Mouse (Mus musculus): ENCODE data around the gene Elf1. TPM values are rescaled to one million over a fixed set of nuclear protein-coding genes. Genes with fewer than 3 reads are reported as not detected.

Elf1 gene
- polyA plus RNA-seq, 1 experiment from 2014 or later, result 10.1 TPM

GRCm38 (mm10) chr14:79499326-79499725 is 18.3 kb downstream of the Elf1 start:
- Histone ChIP-seq H3K4me1 (ENCODE audit: control insufficient read depth, insufficient read depth, low read length) (no peaks in the 10 kb centered on the region), H3K4me2 (ENCODE audit: low read depth, low read length) (no peak overlapping the region), H3K27me3 (ENCODE audit: control insufficient read depth, insufficient read depth, low read length) (no peaks in the 10 kb centered on the region), H3K9me3 (replicated peaks; ENCODE audit: control insufficient read depth, low read length) (no peaks in the 10 kb centered on the region), H3K27ac (replicated peaks; ENCODE audit: low read depth, low read length) (no peak overlapping the region), H3K36me3 (replicated peaks; ENCODE audit: control insufficient read depth, insufficient read depth, low read depth, low read length) (no peaks in the 10 kb centered on the region), H3K4me3 (ENCODE audit: low read depth, low read length) (no peak overlapping the region), H3K9ac (replicated peaks; ENCODE audit: low read length) (no peak overlapping the region)
- WGBS, result 78% methylated on average over 9 of the region's 9 CpGs
- ATAC-seq (replicated peaks; ENCODE audit: insufficient number of reproducible peaks, low FRiP score, low TSS enrichment, low read depth), result no peak
- DNase-seq (ENCODE audit: low spot score), result no peak

DNA sequence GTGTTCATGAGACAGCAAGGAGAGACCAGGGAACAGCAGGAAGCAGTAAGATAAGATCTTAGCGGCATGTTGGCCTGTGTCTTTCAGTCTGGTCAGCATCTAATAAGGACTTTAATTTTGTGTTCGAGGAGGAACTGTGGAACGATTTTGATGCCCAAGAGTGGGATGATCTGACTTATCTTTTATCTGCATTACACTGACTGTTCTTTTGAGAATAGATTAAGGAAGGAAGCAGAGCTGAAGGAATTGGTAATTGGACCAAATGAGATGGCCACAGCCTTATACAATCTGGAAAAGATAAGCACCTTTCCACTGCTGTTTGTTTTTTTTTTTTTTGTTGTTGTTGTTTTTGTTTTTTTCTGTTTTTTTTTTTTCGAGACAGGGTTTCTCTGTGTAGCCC is 19.8 kb downstream of the Elf1 start:
- H3K36me3 ChIP-seq (replicated peaks; ENCODE audit: control insufficient read depth, insufficient read depth, low read depth, low read length), result no peaks in the 10 kb centered on the region
- ATAC-seq (replicated peaks; ENCODE audit: insufficient number of reproducible peaks, low FRiP score, low TSS enrichment, low read depth), result no peak
- H3K27ac ChIP-seq (replicated peaks; ENCODE audit: low read depth, low read length), result no peak overlapping the region
- H3K27me3 ChIP-seq (ENCODE audit: control insufficient read depth, insufficient read depth, low read length), result no peaks in the 10 kb centered on the region
- H3K9ac ChIP-seq (replicated peaks; ENCODE audit: low read length), result no peak overlapping the region
- H3K4me1 ChIP-seq (ENCODE audit: control insufficient read depth, insufficient read depth, low read length), result no peaks in the 10 kb centered on the region
- WGBS, result 76% methylated on average over 4 of the region's 4 CpGs
- no peaks in the 10 kb centered on the region for H3K9me3 ChIP-seq (replicated peaks; ENCODE audit: control insufficient read depth, low read length)
- H3K4me2 ChIP-seq (ENCODE audit: low read depth, low read length), result no peak overlapping the region
- H3K4me3 ChIP-seq (ENCODE audit: low read depth, low read length), result no peak overlapping the region
- no peak for DNase-seq (ENCODE audit: low spot score)

- no peak for ATAC-seq (replicated peaks; ENCODE audit: insufficient number of reproducible peaks, low FRiP score, low TSS enrichment, low read depth)
- H3K36me3 ChIP-seq (replicated peaks; ENCODE audit: control insufficient read depth, insufficient read depth, low read depth, low read length), result no peaks in the 10 kb centered on the region
- no peak overlapping the region for H3K4me2 ChIP-seq (ENCODE audit: low read depth, low read length)
- no peak overlapping the region for H3K4me3 ChIP-seq (ENCODE audit: low read depth, low read length)
- H3K27ac ChIP-seq (replicated peaks; ENCODE audit: low read depth, low read length), result no peak overlapping the region
- WGBS, result 78% methylated on average over 5 of the region's 5 CpGs
- no peaks in the 10 kb centered on the region for H3K27me3 ChIP-seq (ENCODE audit: control insufficient read depth, insufficient read depth, low read length)
- no peaks in the 10 kb centered on the region for H3K4me1 ChIP-seq (ENCODE audit: control insufficient read depth, insufficient read depth, low read length)
- no peak overlapping the region for H3K9ac ChIP-seq (replicated peaks; ENCODE audit: low read length)
- no peaks in the 10 kb centered on the region for H3K9me3 ChIP-seq (replicated peaks; ENCODE audit: control insufficient read depth, low read length)
- DNase-seq (ENCODE audit: low spot score), result no peak
Measured at GRCm38 (mm10) chr14:79503371-79504075, 22.5 kb downstream of the Elf1 start.

DNA sequence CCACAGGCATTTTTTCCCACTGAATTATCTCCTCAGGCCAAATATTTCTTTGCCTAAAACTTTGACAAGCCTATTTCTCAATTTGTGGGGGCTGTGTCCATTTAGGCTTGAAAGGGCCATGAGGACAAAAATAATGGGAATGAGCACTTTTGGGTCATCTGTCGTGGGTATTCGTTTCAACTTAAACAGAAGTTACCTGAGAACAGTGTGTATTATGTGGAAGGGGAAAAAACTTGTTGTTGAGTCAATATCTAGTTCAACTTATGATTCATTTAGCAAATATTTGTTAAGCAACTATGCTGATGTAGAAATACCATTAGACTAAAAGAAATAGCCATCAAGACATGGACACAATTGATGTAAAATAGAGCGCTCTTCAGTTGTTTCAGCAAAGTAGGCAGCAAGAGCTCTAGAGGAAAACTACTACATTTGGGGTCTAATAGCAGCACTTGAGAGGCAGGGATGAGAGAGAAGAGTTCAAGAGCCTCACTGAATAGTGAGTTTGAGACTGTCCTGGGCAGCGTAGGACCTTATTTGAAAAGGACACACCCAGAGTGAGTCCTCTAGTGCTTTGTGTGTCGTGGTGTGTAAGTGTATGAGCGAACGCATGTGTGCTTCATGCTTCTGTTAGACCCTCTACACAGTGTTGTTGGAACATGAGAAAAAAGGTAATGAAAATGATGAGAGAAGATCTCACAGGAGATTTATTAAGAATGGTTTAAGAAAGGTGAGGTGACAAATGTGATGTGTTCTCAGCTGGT is 23.4 kb downstream of the Elf1 start:
- Histone ChIP-seq H3K4me1 (ENCODE audit: control insufficient read depth, insufficient read depth, low read length) (no peaks in the 10 kb centered on the region), H3K4me2 (ENCODE audit: low read depth, low read length) (no peak overlapping the region), H3K27me3 (ENCODE audit: control insufficient read depth, insufficient read depth, low read length) (no peaks in the 10 kb centered on the region), H3K9ac (replicated peaks; ENCODE audit: low read length) (no peak overlapping the region), H3K9me3 (replicated peaks; ENCODE audit: control insufficient read depth, low read length) (no peaks in the 10 kb centered on the region), H3K36me3 (replicated peaks; ENCODE audit: control insufficient read depth, insufficient read depth, low read depth, low read length) (no peaks in the 10 kb centered on the region), H3K4me3 (ENCODE audit: low read depth, low read length) (no peak overlapping the region), H3K27ac (replicated peaks; ENCODE audit: low read depth, low read length) (no peak overlapping the region)
- ATAC-seq (replicated peaks; ENCODE audit: insufficient number of reproducible peaks, low FRiP score, low TSS enrichment, low read depth) (no peak), DNase-seq (ENCODE audit: low spot score) (no peak)
- WGBS, result 92% methylated on average over 7 of the region's 7 CpGs

DNA sequence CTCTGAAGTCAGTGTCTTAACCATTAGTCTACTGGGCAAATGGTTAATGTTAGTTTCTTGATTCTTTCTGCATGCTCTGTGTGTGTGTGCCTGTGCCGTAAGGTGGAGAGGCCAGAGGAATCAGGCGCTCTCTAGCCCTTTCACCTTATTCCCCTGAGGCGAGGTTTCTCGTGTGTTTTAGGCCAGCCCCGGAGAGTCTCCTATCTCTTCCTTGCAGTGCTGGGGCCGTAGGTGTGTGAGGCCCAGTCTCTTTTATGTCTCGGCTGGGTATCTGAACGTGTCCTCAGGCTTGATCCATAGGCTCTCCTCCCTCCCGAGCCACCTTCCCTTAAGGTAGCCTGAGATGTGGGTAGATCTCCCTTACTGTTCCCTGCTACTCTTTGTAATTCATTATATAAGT is 25.2 kb downstream of the Elf1 start:
- DNase-seq (ENCODE audit: low spot score), result no peak
- WGBS, result 63% methylated on average over 9 of the region's 9 CpGs
- Histone ChIP-seq H3K27me3 (ENCODE audit: control insufficient read depth, insufficient read depth, low read length) (no peaks in the 10 kb centered on the region), H3K9me3 (replicated peaks; ENCODE audit: control insufficient read depth, low read length) (no peaks in the 10 kb centered on the region), H3K4me1 (ENCODE audit: control insufficient read depth, insufficient read depth, low read length) (no peaks in the 10 kb centered on the region), H3K36me3 (replicated peaks; ENCODE audit: control insufficient read depth, insufficient read depth, low read depth, low read length) (no peaks in the 10 kb centered on the region), H3K4me3 (ENCODE audit: low read depth, low read length) (no peak overlapping the region), H3K27ac (replicated peaks; ENCODE audit: low read depth, low read length) (no peak overlapping the region), H3K4me2 (ENCODE audit: low read depth, low read length) (no peak overlapping the region), H3K9ac (replicated peaks; ENCODE audit: low read length) (no peak overlapping the region)
- ATAC-seq (replicated peaks; ENCODE audit: insufficient number of reproducible peaks, low FRiP score, low TSS enrichment, low read depth), result no peak; the same call in 1 of the 2 replicates

GRCm38 (mm10) chr14:79507846-79508245 is 26.9 kb downstream of the Elf1 start:
- no peaks in the 10 kb centered on the region for H3K27me3 ChIP-seq (ENCODE audit: control insufficient read depth, insufficient read depth, low read length)
- no peak overlapping the region for H3K9ac ChIP-seq (replicated peaks; ENCODE audit: low read length)
- ATAC-seq (replicated peaks; ENCODE audit: insufficient number of reproducible peaks, low FRiP score, low TSS enrichment, low read depth) (no peak), DNase-seq (ENCODE audit: low spot score) (no peak)
- 67% methylated on average over 1 of the region's 1 CpGs for WGBS
- no peak overlapping the region for H3K27ac ChIP-seq (replicated peaks; ENCODE audit: low read depth, low read length)
- H3K36me3 ChIP-seq (replicated peaks; ENCODE audit: control insufficient read depth, insufficient read depth, low read depth, low read length), result no peaks in the 10 kb centered on the region
- H3K4me3 ChIP-seq (ENCODE audit: low read depth, low read length), result no peak overlapping the region
- no peak overlapping the region for H3K4me2 ChIP-seq (ENCODE audit: low read depth, low read length)
- H3K9me3 ChIP-seq (replicated peaks; ENCODE audit: control insufficient read depth, low read length), result no peaks in the 10 kb centered on the region
- H3K4me1 ChIP-seq (ENCODE audit: control insufficient read depth, insufficient read depth, low read length), result no peaks in the 10 kb centered on the region

DNA sequence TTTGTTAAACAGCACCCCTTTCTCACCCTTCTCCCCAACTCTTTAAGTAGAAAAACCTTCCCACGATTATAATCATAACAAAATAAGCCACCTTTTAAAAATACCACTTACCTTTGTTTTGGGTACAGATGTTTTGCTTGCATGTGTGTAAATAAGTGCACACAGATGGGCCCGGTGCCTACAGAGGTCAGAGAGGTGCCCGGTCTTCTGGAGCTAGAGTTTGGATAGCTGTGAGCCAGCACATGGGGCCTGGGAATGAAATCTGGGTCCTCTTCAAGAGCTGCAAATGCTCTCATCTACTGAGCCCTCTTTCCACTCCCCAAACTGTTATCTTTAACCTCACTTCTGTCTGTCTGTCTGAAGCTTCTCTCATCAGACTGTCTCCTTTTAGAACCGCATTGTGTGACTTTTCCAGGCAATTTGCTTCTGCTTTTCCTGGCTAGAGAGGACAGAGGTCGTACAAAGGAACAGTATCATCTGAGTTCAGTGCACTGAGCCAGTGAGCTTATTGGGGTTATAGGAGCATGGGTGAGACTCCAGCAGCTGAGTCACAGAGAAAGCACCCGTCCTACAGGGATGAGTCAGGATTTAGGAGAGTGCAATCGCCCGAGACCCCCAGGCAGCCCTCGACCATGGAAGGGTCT is 27.8 kb downstream of the Elf1 start:
- no peaks in the 10 kb centered on the region for H3K36me3 ChIP-seq (replicated peaks; ENCODE audit: control insufficient read depth, insufficient read depth, low read depth, low read length)
- no peaks in the 10 kb centered on the region for H3K9me3 ChIP-seq (replicated peaks; ENCODE audit: control insufficient read depth, low read length)
- no peak overlapping the region for H3K9ac ChIP-seq (replicated peaks; ENCODE audit: low read length)
- no peak overlapping the region for H3K4me2 ChIP-seq (ENCODE audit: low read depth, low read length)
- ATAC-seq (replicated peaks; ENCODE audit: insufficient number of reproducible peaks, low FRiP score, low TSS enrichment, low read depth) (no peak), DNase-seq (ENCODE audit: low spot score) (no peak)
- 71% methylated on average over 9 of the region's 9 CpGs for WGBS
- no peaks in the 10 kb centered on the region for H3K27me3 ChIP-seq (ENCODE audit: control insufficient read depth, insufficient read depth, low read length)
- no peaks in the 10 kb centered on the region for H3K4me1 ChIP-seq (ENCODE audit: control insufficient read depth, insufficient read depth, low read length)
- H3K27ac ChIP-seq (replicated peaks; ENCODE audit: low read depth, low read length), result no peak overlapping the region
- no peak overlapping the region for H3K4me3 ChIP-seq (ENCODE audit: low read depth, low read length)

DNA sequence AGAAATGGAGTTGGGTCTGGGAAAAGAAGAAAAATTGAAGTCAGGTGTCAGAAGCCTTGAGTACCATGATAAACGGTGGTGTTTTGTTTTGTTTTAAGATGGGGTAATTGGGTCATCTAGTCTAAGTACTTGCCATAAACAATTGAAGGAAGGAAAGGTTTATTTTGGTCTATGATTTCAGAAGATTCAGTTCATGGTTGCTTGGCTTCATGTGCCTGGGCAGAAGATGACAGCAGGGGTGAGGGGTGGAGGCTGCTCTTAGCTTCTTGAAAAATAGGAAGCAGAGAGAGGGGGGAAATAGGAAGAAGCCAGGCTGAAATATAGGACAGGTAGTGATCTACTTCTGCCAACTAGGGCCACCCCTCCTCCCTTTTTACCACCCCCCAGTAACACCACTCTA is 30.5 kb downstream of the Elf1 start:
- H3K4me3 ChIP-seq (ENCODE audit: low read depth, low read length), result no peak overlapping the region
- WGBS, result 69% methylated on average over 1 of the region's 1 CpGs
- no peaks in the 10 kb centered on the region for H3K36me3 ChIP-seq (replicated peaks; ENCODE audit: control insufficient read depth, insufficient read depth, low read depth, low read length)
- no peaks in the 10 kb centered on the region for H3K9me3 ChIP-seq (replicated peaks; ENCODE audit: control insufficient read depth, low read length)
- H3K27me3 ChIP-seq (ENCODE audit: control insufficient read depth, insufficient read depth, low read length), result no peaks in the 10 kb centered on the region
- H3K4me1 ChIP-seq (ENCODE audit: control insufficient read depth, insufficient read depth, low read length), result no peaks in the 10 kb centered on the region
- no peak overlapping the region for H3K4me2 ChIP-seq (ENCODE audit: low read depth, low read length)
- no peak for DNase-seq (ENCODE audit: low spot score)
- H3K27ac ChIP-seq (replicated peaks; ENCODE audit: low read depth, low read length), result no peak overlapping the region
- ATAC-seq (replicated peaks; ENCODE audit: insufficient number of reproducible peaks, low FRiP score, low TSS enrichment, low read depth), result no peak
- no peak overlapping the region for H3K9ac ChIP-seq (replicated peaks; ENCODE audit: low read length)
